41 mouse cellular contexts compared by ENCODE assay signal in the genomic region with DNA sequence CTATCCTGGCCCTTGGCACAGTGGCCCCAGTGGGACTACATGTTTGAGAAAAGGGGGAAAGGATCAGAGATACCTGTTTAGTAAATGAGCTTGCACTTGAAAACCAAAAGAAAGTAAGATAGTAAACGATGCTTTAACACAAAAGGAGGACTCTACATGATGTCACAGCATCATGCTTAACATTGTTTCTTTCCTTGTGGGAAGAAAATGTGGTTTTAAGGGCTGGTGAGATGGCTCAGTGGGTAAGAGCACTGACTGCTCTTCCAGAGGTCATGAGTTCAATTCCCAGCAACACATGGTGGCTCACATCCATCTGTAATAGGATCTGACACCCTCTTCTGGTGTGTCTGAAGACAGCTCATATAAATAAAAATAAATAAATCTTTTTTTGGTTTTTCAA. TPM values are rescaled to one million over a fixed set of nuclear protein-coding genes. Genes with fewer than 3 reads are reported as not detected.
"Had no signal": no experiment of that assay in that cellular context is flagged by ENCODE, and none has a peak within 500 bp of the region (broad histone marks: within the 10 kb centered on the region; RNA-seq: fewer than 3 reads in every experiment).

No protein-coding gene starts in this region.

- H3K9me3 ChIP-seq: heart, embryonic 10.5 days; heart, embryonic 12.5 days; heart, embryonic 13.5 days; heart, embryonic 15.5 days; hindbrain, embryonic 12.5 days; hindbrain, embryonic 13.5 days; hindbrain, embryonic 15.5 days; intestine, embryonic 15.5 days; kidney, embryonic 15.5 days had no signal

- H3K4me2 ChIP-seq: heart, embryonic 11.5 days; heart, embryonic 12.5 days; heart, embryonic 13.5 days; heart, embryonic 15.5 days; hindbrain, embryonic 12.5 days; hindbrain, embryonic 13.5 days; hindbrain, embryonic 14.5 days; hindbrain, embryonic 15.5 days; intestine, embryonic 15.5 days; kidney, embryonic 15.5 days had no signal

- H3K9ac ChIP-seq: heart, embryonic 12.5 days; heart, embryonic 13.5 days; heart, embryonic 15.5 days; hindbrain, embryonic 12.5 days; hindbrain, embryonic 13.5 days; hindbrain, embryonic 14.5 days; hindbrain, embryonic 15.5 days; intestine, embryonic 15.5 days; kidney, embryonic 15.5 days had no signal

- H3K27me3 ChIP-seq: heart, embryonic 12.5 days; heart, embryonic 13.5 days; heart, embryonic 15.5 days; hindbrain, embryonic 12.5 days; hindbrain, embryonic 13.5 days; hindbrain, embryonic 15.5 days; intestine, embryonic 15.5 days; kidney, embryonic 15.5 days had no signal

- H3K4me1 ChIP-seq: heart, embryonic 10.5 days; heart, embryonic 13.5 days; heart, embryonic 15.5 days; hindbrain, embryonic 10.5 days; hindbrain, embryonic 12.5 days; hindbrain, embryonic 13.5 days; hindbrain, embryonic 15.5 days; intestine, embryonic 15.5 days; kidney, embryonic 15.5 days had no signal

- H3K27ac ChIP-seq: heart, embryonic 10.5 days; heart, embryonic 13.5 days; heart, embryonic 15.5 days; hindbrain, embryonic 10.5 days; hindbrain, embryonic 12.5 days; hindbrain, embryonic 13.5 days; hindbrain, embryonic 14.5 days; hindbrain, embryonic 15.5 days; hindbrain, postnatal 0 days; intestine, embryonic 15.5 days; kidney, embryonic 15.5 days; kidney, postnatal 0 days; layer of hippocampus, adult 2 months had no signal

- ATAC-seq: hindbrain, embryonic 16.5 days; hindbrain, postnatal 0 days; inflammation-experienced regulatory T-cells, adult 6 months; intestine, embryonic 15.5 days; intestine, embryonic 16.5 days; intestine, postnatal 0 days had no signal

- DNase-seq: heart, postnatal 10 days; heart, postnatal 14 days; heart, postnatal 36 days; heart, postnatal 4 days; kidney, adult 11 months; kidney, adult 18-20 months; kidney, adult 2 months; kidney, adult 8-10 months; kidney, adult 9 months; kidney, postnatal 10 days; kidney, postnatal 14 days; kidney, postnatal 25 days; kidney, postnatal 36 days; kidney, postnatal 4 days; layer of hippocampus, adult 9-11 months; layer of hippocampus, postnatal 36 days had no signal

- H3K4me3 ChIP-seq: heart, embryonic 10.5 days; heart, embryonic 12.5 days; heart, embryonic 13.5 days; heart, embryonic 15.5 days; hindbrain, embryonic 10.5 days; hindbrain, embryonic 12.5 days; hindbrain, embryonic 13.5 days; hindbrain, embryonic 15.5 days; intestine, embryonic 15.5 days; kidney, embryonic 15.5 days; layer of hippocampus, adult 2 months had no signal

RNA-seq across cellular contexts. Expression of a gene that starts 17.6 kb away (rescaled TPM):
- total RNA-seq: heart, postnatal 10 days; heart, postnatal 25 days; heart, postnatal 36 days; hematopoietic stem cell, adult 5-6 weeks; hindbrain, postnatal 0 days had no signal
- polyA plus RNA-seq: heart, embryonic 11.5 days; heart, embryonic 12.5 days; heart, embryonic 13.5 days; heart, embryonic 14.5 days; heart, postnatal 0 days; hindbrain, postnatal 0 days; intestine, embryonic 16.5 days; intestine, postnatal 0 days; kidney, adult 2 months; kidney, embryonic 14.5 days; kidney, postnatal 0 days; large intestine, adult 2 months had no signal
